Mouse (Mus musculus) cortical plate, adult 2 months (tissue): ENCODE data around the gene Resf1.

Experiments
- CTCF ChIP-seq: fragments of 200-500 bp; IDR thresholded peaks from 2 replicates; pipeline ENCODE4 v1.5.1; 2011; ENCODE audit warnings: mild to moderate bottlenecking, control low read depth, low read length; ENCODE audit not compliant: insufficient read depth; ENCODE audit errors: extremely low read depth
- POLR2A ChIP-seq: fragments of 200-500 bp; IDR thresholded peaks from 2 replicates; pipeline ENCODE4 v1.6.1; 2011; ENCODE audit warnings: mild to moderate bottlenecking, low read length, control low read depth; ENCODE audit not compliant: insufficient read depth; ENCODE audit errors: extremely low read depth

GRCm38 (mm10) chr6:149337990-149338389, 28.8 kb downstream of the Resf1 start:
- TF ChIP-seq CTCF = no peak
- no peak for TF ChIP-seq POLR2A
